Mouse (Mus musculus) liver, adult 2 months (tissue): ENCODE data around the gene Diras1. TPM values are rescaled to one million over a fixed set of nuclear protein-coding genes. Genes with fewer than 3 reads are reported as not detected.
A peak's percentile ranks its signal among the peaks of the same experiment; 100 is the strongest.
"Not testable (repeated sequence)": the region's sequence is repeated elsewhere in the genome, so short reads cannot be mapped to it uniquely, and the experiment has no call there.

Experiments
- DNase-seq: peaks from one replicate; pipeline ENCODE4 v3.0.0-alpha.2; 2011; ENCODE audit warnings: low read depth, low spot score; ENCODE audit errors: extremely low read depth
- H3K27ac ChIP-seq: fragments of 200-500 bp; replicated peaks from 2 replicates; pipeline ENCODE4 v1.5.1; 2012; ENCODE audit warnings: low read depth, mild to moderate bottlenecking, control low read depth, inconsistent platforms, low read length; ENCODE audit not compliant: insufficient read depth
- H3K27me3 ChIP-seq: fragments of 200-500 bp; 2 replicates; pipeline ENCODE4 v1.6.1; 2012; ENCODE audit warnings: mild to moderate bottlenecking, moderate library complexity, low read length, inconsistent platforms; ENCODE audit not compliant: control insufficient read depth, insufficient read depth
- H3K36me3 ChIP-seq: fragments of 200-500 bp; 2 replicates; pipeline ENCODE4 v1.6.1; 2012; ENCODE audit warnings: low read length, inconsistent platforms; ENCODE audit not compliant: control insufficient read depth, insufficient read depth
- H3K4me1 ChIP-seq: fragments of 200-500 bp; 2 replicates; pipeline ENCODE4 v1.6.1; 2011; ENCODE audit warnings: low read length; ENCODE audit not compliant: control insufficient read depth, insufficient read depth
- H3K4me3 ChIP-seq: fragments of 200-500 bp; 2 replicates; pipeline ENCODE4 v1.5.1; 2011; ENCODE audit warnings: low read depth, mild to moderate bottlenecking, control low read depth, low read length, moderate library complexity; ENCODE audit not compliant: insufficient read depth
- H3K79me2 ChIP-seq: fragments of 200-500 bp; 2 replicates; pipeline ENCODE4 v1.6.1; 2012; ENCODE audit warnings: inconsistent platforms, mild to moderate bottlenecking, low read length, moderate library complexity; ENCODE audit not compliant: control insufficient read depth, insufficient read depth
- H3K9ac ChIP-seq: fragments of 200-500 bp; 2 replicates; pipeline ENCODE4 v1.6.1; 2012; ENCODE audit warnings: low read depth, mild to moderate bottlenecking, control low read depth, inconsistent platforms, low read length
- CTCF ChIP-seq: fragments of 200-500 bp; IDR thresholded peaks from 2 replicates; pipeline ENCODE4 v1.5.1; 2011; ENCODE audit warnings: low read depth, low read length, control low read depth
- POLR2A ChIP-seq: fragments of 200-500 bp; IDR thresholded peaks from 2 replicates; pipeline ENCODE4 v1.6.1; 2011; ENCODE audit warnings: low read length, control low read depth; ENCODE audit not compliant: insufficient read depth; ENCODE audit errors: extremely low read depth
- WGBS: fragments of 180-500 bp; shearing (Covaris S2); methylation state at CpG from one replicate; pipeline ENCODE4 v1.1.7; 2018; 5-methylcytosine and 5-hydroxymethylcytosine counted together
- polyA plus RNA-seq: library from polyadenylated mRNA; depleted of rRNA; stranded (reverse); fragments of >200 nt; gene quantifications from 2 replicates; pipeline ENCODE4 v1.2.3, GENCODE M21; 2012; rRNA removed
- total RNA-seq: library from RNA; depleted of rRNA; stranded (reverse); fragments of >200 nt; gene quantifications from 2 replicates; pipeline ENCODE4 v1.2.3, GENCODE M21; 2014; rRNA removed

The Diras1 gene
- total RNA-seq (0.07 TPM in 1 of 2 replicates, not detected in the other), polyA plus RNA-seq (not detected in 2 replicates)

- Histone ChIP-seq H3K79me2 (no peaks in the 10 kb centered on the region), H3K27me3 (peaks cover 21% of the 10 kb centered on the region), H3K9ac (no peak within 1 kb of the TSS), H3K4me1 (no peaks in the 10 kb centered on the region), H3K4me3 (no peak within 1 kb of the TSS), H3K27ac (no peak within 1 kb of the TSS), H3K36me3 (no peaks in the 10 kb centered on the region)
- TF ChIP-seq CTCF (no peak), POLR2A (no peak)
- WGBS: 48% methylated on average over 12 of the region's 12 CpGs
- DNase-seq: no peak
Measured at GRCm38 (mm10) chr10:81025639-81026275, at the start of gene Diras1. Diras1 (minus strand) TSS chr10:81025662.

- Histone ChIP-seq H3K9ac (no peak overlapping the region), H3K27me3 (no peaks in the 10 kb centered on the region), H3K79me2 (no peaks in the 10 kb centered on the region), H3K36me3 (no peaks in the 10 kb centered on the region), H3K27ac (no peak overlapping the region), H3K4me3 (no peak overlapping the region), H3K4me1 (peaks cover 2% of the 10 kb centered on the region)
- peak; percentile 71 for TF ChIP-seq CTCF
- TF ChIP-seq POLR2A: no peak
- DNase-seq: no peak
- WGBS: 74% methylated on average over 7 of the region's 7 CpGs
Measured at GRCm38 (mm10) chr10:81073464-81073863, 48.0 kb upstream of the Diras1 start.

GRCm38 (mm10) chr10:81072290-81072689 lies 46.8 kb upstream of the Diras1 start:
- Histone ChIP-seq H3K4me1 (peaks cover 2% of the 10 kb centered on the region), H3K27me3 (no peaks in the 10 kb centered on the region), H3K79me2 (no peaks in the 10 kb centered on the region), H3K27ac (no peak overlapping the region), H3K9ac (no peak overlapping the region), H3K4me3 (no peak overlapping the region), H3K36me3 (no peaks in the 10 kb centered on the region)
- no peak for TF ChIP-seq POLR2A
- no peak for TF ChIP-seq CTCF
- no peak for DNase-seq
- WGBS: 93% methylated on average over 8 of the region's 8 CpGs

GRCm38 (mm10) chr10:81069836-81070235 lies 44.4 kb upstream of the Diras1 start, which contains the start of gene Thop1:
Thop1 (plus strand) TSS chr10:81070035.
- no peaks in the 10 kb centered on the region for H3K79me2 ChIP-seq
- peak within 1 kb of the TSS; percentile 81 for H3K9ac ChIP-seq
- peaks cover 2% of the 10 kb centered on the region for H3K4me1 ChIP-seq
- no peaks in the 10 kb centered on the region for H3K27me3 ChIP-seq
- peak; percentile 95 for DNase-seq
- peak within 1 kb of the TSS; percentile 66 for H3K4me3 ChIP-seq
- no peak within 1 kb of the TSS for H3K27ac ChIP-seq
- TF ChIP-seq CTCF (no peak), POLR2A (peak; percentile 43; the same call in 1 of the 2 replicates)
- no peaks in the 10 kb centered on the region for H3K36me3 ChIP-seq
- under 1% methylated on average over 35 of the region's 35 CpGs for WGBS

- Histone ChIP-seq H3K9ac (no peak overlapping the region), H3K4me1 (peaks cover 2% of the 10 kb centered on the region), H3K4me3 (no peak overlapping the region), H3K79me2 (no peaks in the 10 kb centered on the region), H3K27me3 (no peaks in the 10 kb centered on the region), H3K36me3 (no peaks in the 10 kb centered on the region), H3K27ac (no peak overlapping the region)
- DNase-seq: no peak
- 75% methylated on average over 5 of the region's 5 CpGs for WGBS
- TF ChIP-seq POLR2A (no peak), CTCF (no peak)
Measured at GRCm38 (mm10) chr10:81068706-81069105, 43.2 kb upstream of the Diras1 start.

- 93% methylated on average over 8 of the region's 8 CpGs for WGBS
- not testable (repeated sequence) for H3K27me3 ChIP-seq, H3K9ac ChIP-seq, H3K36me3 ChIP-seq, H3K27ac ChIP-seq, H3K4me3 ChIP-seq, H3K79me2 ChIP-seq, H3K4me1 ChIP-seq, DNase-seq
Measured at GRCm38 (mm10) chr10:81064519-81064918, 39.1 kb upstream of the Diras1 start.
